Mouse (Mus musculus): ENCODE measurements around the gene Arsb.
A peak's percentile ranks its signal among the peaks of the same experiment; 100 is the strongest.

GRCm38 (mm10) chr13:93825792-93826558, 54.5 kb downstream of the Arsb start:
- peak; percentile 17; the same call in 1 of the 2 replicates for TF ChIP-seq CTCF (IDR thresholded peaks at IDR 0.05; ENCODE audit: low read depth)
- TF ChIP-seq EP300 (optimal IDR thresholded peaks at IDR 0.05), result no peak

Measured in stomach, postnatal 0 days (tissue).